Mouse (Mus musculus) bone marrow macrophage, adult 2 months (primary cell): ENCODE results near the gene Nlgn3. TPM values are rescaled to one million over a fixed set of nuclear protein-coding genes. Genes with fewer than 3 reads are reported as not detected.

Experiments
- H3K27ac ChIP-seq: 2 replicates; pipeline ENCODE4 v1.5.1; 2012; ENCODE audit warnings: low read depth, low read length; ENCODE audit not compliant: insufficient read depth
- H3K4me1 ChIP-seq: 2 replicates; pipeline ENCODE4 v1.6.1; 2012; ENCODE audit warnings: low read length; ENCODE audit not compliant: control insufficient read depth, insufficient read depth
- H3K4me3 ChIP-seq: 2 replicates; pipeline ENCODE4 v1.5.1; 2012; ENCODE audit warnings: mild to moderate bottlenecking, low read length, moderate library complexity; ENCODE audit not compliant: insufficient read depth
- CTCF ChIP-seq: IDR thresholded peaks from 2 replicates; pipeline ENCODE4 v1.5.1; 2012; ENCODE audit warnings: low read depth, mild to moderate bottlenecking, low read length, moderate library complexity
- POLR2A ChIP-seq: IDR thresholded peaks from 2 replicates; pipeline ENCODE4 v1.6.1; 2012; ENCODE audit warnings: mild to moderate bottlenecking, low read depth, low read length, borderline replicate concordance
- polyA plus RNA-seq: library from polyadenylated mRNA; stranded (reverse); fragments of >200 nt; gene quantifications from 2 replicates; pipeline ENCODE4 v1.2.4, GENCODE M21; 2012; ENCODE audit not compliant: missing spikeins, insufficient read depth, insufficient read length

The Nlgn3 gene
- polyA plus RNA-seq, 1 experiment: not detected

DNA sequence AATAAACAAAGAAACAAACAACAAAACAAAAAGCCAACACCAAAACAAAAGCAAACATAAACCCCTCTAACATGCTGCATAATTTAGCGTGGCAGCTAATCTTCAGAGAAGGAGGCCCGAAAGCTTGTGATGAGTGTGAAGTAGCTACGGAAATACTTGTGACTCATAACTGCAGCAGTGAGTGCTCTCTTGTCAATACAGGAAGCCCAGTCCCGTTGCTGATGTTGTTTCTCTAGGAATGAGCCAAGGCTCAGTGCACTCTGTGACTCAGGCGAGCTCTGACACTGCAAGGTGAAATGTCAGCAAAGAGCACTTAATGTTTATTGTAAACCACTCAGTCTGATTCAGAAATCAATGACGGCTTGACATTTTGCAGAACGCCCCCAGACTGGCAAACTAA, 70.0 kb downstream of the Nlgn3 start:
- TF ChIP-seq POLR2A: no peak
- no peak for TF ChIP-seq CTCF
- no peak overlapping the region for H3K4me3 ChIP-seq
- peaks cover 8% of the 10 kb centered on the region for H3K4me1 ChIP-seq
- H3K27ac ChIP-seq: no peak overlapping the region

DNA sequence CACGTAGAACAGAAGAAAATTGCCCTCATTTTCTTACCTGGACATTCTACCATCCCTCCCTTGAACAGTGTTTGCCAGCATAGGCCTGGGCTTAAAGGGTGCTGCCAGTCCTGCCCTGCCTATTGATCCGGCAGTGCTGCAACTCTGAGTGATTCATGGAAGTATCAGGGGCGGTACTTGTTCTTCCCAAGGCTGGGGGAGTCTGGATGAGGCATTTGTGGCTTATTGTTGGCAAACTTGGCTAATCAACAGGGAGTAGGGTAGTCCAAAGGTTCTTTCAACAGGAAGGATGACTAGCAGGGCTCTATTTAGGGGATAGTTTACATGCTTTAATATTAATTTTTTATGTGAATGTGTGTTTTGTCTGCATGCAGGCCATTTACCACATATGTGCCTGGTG, 71.6 kb downstream of the Nlgn3 start:
- TF ChIP-seq CTCF (no peak), POLR2A (no peak)
- Histone ChIP-seq H3K4me3 (no peak overlapping the region), H3K4me1 (peaks cover 8% of the 10 kb centered on the region), H3K27ac (no peak overlapping the region)

DNA sequence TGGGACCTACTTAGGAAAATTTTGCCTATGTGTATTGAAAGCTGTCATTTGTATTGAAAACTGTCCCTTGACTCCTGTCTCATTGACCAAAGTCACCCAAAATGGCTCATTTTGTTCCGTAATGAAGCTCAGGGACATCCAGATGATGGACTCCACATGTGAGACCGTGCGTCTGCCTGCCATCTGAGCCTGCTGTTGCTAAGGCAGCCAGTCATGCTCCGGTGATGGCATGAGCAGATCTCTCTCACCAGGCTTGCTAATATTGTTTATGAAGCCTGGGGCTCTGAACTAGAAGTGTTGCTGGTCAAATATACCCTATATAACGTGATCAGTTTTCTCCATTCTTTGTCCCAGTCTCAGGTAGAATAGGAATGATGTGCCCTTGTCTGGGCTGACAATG, 74.0 kb downstream of the Nlgn3 start:
- TF ChIP-seq CTCF (no peak), POLR2A (no peak)
- Histone ChIP-seq H3K27ac (no peak overlapping the region), H3K4me1 (peaks cover 8% of the 10 kb centered on the region), H3K4me3 (no peak overlapping the region)

Other genes with a start within 250 kb of the Nlgn3 start
- gene Tex11, start 239.5 kb upstream of the Nlgn3 start, polyA plus RNA-seq: not detected in 2 replicates
- gene Slc7a3, start 213.1 kb upstream of the Nlgn3 start, polyA plus RNA-seq: 0.29 and 0.71 TPM in 2 replicates
- 55.8 and 66.5 TPM in 2 replicates for gene Snx12, start 76.6 kb upstream of the Nlgn3 start, polyA plus RNA-seq
- gene Foxo4, start 44.6 kb upstream of the Nlgn3 start, polyA plus RNA-seq: 27.9 and 29.2 TPM in 2 replicates
- gene Gm614, start 35.2 kb upstream of the Nlgn3 start, polyA plus RNA-seq: 2.3 TPM in 1 of 2 replicates, not detected in the other
- 167 and 176 TPM in 2 replicates for gene Il2rg, start 30.9 kb upstream of the Nlgn3 start, polyA plus RNA-seq
- gene Gm20489, start 30.1 kb upstream of the Nlgn3 start, polyA plus RNA-seq: 2.3 TPM in 1 of 2 replicates, not detected in the other
- 64.7 and 73.5 TPM in 2 replicates for gene Med12, start 25.1 kb upstream of the Nlgn3 start, polyA plus RNA-seq
- gene Gjb1, start 77.2 kb downstream of the Nlgn3 start, polyA plus RNA-seq: not detected in 2 replicates
- gene Zmym3, start 121.7 kb downstream of the Nlgn3 start, polyA plus RNA-seq: 34.3 and 41.8 TPM in 2 replicates
- 242 and 247 TPM in 2 replicates for gene Nono, start 130.2 kb downstream of the Nlgn3 start, polyA plus RNA-seq
- gene Itgb1bp2, start 149.9 kb downstream of the Nlgn3 start, polyA plus RNA-seq: 1.2 TPM in 1 of 2 replicates, not detected in the other
- gene Taf1, start 233.6 kb downstream of the Nlgn3 start, polyA plus RNA-seq: 32.9 and 34.3 TPM in 2 replicates